Mouse (Mus musculus) G1E (cell line): ENCODE results near the gene Vps37b.

Experiments
- CTCF ChIP-seq: IDR thresholded peaks from 2 replicates; pipeline ENCODE4 v1.5.1; 2012; ENCODE audit warnings: low read depth, low read length, inconsistent platforms, mixed read lengths
- GATA2 ChIP-seq: IDR thresholded peaks from 2 replicates; pipeline ENCODE4 v1.6.1; 2012; ENCODE audit warnings: low read depth, low read length, inconsistent platforms, borderline replicate concordance
- POLR2AphosphoS5 ChIP-seq: IDR thresholded peaks from 2 replicates; pipeline ENCODE4 v1.6.1; 2012; ENCODE audit warnings: low read depth, low read length, inconsistent platforms; ENCODE audit not compliant: insufficient replicate concordance

GRCm38 (mm10) chr5:124027702-124028470, 4.2 kb downstream of the Vps37b start:
- TF ChIP-seq CTCF, result no peak
- TF ChIP-seq GATA2, result no peak
- TF ChIP-seq POLR2AphosphoS5, result no peak
